ENCODE assay signal across 12 mouse cellular contexts in the genomic region with DNA sequence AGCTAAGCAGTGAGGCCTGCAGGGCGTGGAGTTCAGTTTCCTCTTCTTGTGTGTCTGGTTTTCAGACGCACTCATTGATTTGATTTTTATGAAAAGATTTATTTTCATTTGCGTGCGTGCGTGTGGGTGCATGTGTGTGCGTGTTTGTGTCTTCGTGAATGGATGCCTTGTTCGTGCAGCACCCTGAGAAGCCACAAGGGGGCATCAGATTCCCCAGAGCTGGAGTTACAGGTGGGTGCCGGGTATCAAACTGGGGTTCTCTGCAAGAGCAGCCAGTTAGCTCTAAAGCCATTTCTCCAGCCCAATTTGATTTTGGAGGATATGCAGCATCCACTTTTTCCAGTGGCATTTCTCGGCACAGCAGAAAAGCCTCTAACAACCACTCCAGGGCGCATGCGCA.
"Had no signal": no experiment of that assay in that cellular context is flagged by ENCODE, and none has a peak within 500 bp of the region (broad histone marks: within the 10 kb centered on the region; RNA-seq: fewer than 3 reads in every experiment).

No protein-coding gene starts in this region.

- H3K9ac ChIP-seq: kidney, embryonic 15.5 days; limb, embryonic 12.5 days; limb, embryonic 15.5 days; liver, embryonic 12.5 days; liver, embryonic 15.5 days; midbrain, embryonic 12.5 days; midbrain, embryonic 15.5 days; neural tube, embryonic 13.5 days had no signal

- DNase-seq: lung, postnatal 4 days; right cerebral cortex, postnatal 25 days; thymus, adult 18-20 months had no signal

- H3K36me3 ChIP-seq: kidney, embryonic 15.5 days; limb, embryonic 12.5 days; limb, embryonic 15.5 days; liver, embryonic 12.5 days; liver, embryonic 15.5 days; midbrain, embryonic 12.5 days; midbrain, embryonic 15.5 days; neural tube, embryonic 13.5 days had no signal

- ATAC-seq: liver, embryonic 12.5 days; midbrain, embryonic 15.5 days had no signal

- H3K4me1 ChIP-seq: limb, embryonic 12.5 days; limb, embryonic 15.5 days; liver, embryonic 12.5 days; liver, embryonic 15.5 days; midbrain, embryonic 12.5 days; midbrain, embryonic 15.5 days; neural tube, embryonic 13.5 days had no signal

- H3K9me3 ChIP-seq: kidney, embryonic 15.5 days; limb, embryonic 15.5 days; midbrain, embryonic 15.5 days; neural tube, embryonic 13.5 days had no signal

- H3K4me3 ChIP-seq: kidney, embryonic 15.5 days; limb, embryonic 12.5 days; limb, embryonic 15.5 days; liver, embryonic 12.5 days; liver, embryonic 15.5 days; midbrain, embryonic 12.5 days; midbrain, embryonic 15.5 days; myocyte; neural tube, embryonic 13.5 days had no signal

- H3K4me2 ChIP-seq: kidney, embryonic 15.5 days; limb, embryonic 12.5 days; limb, embryonic 15.5 days; liver, embryonic 12.5 days; liver, embryonic 15.5 days; midbrain, embryonic 12.5 days; midbrain, embryonic 15.5 days; neural tube, embryonic 13.5 days had no signal

- H3K27ac ChIP-seq: kidney, embryonic 15.5 days; limb, embryonic 12.5 days; limb, embryonic 15.5 days; liver, embryonic 12.5 days; liver, embryonic 15.5 days; midbrain, embryonic 12.5 days; midbrain, embryonic 15.5 days; neural tube, embryonic 13.5 days had no signal

- H3K27me3 ChIP-seq: kidney, embryonic 15.5 days; limb, embryonic 12.5 days; limb, embryonic 15.5 days; liver, embryonic 12.5 days; liver, embryonic 15.5 days; midbrain, embryonic 12.5 days; midbrain, embryonic 15.5 days; neural tube, embryonic 13.5 days had no signal
